Mouse (Mus musculus) MEL (cell line): ENCODE measurements around the gene Anks1.

Experiments
- CHD2 ChIP-seq: IDR thresholded peaks from 2 replicates; pipeline ENCODE4 v1.6.1; 2011; ENCODE audit warnings: low read length, improper control_type of control experiment
- CTCF ChIP-seq, 3 experiments: IDR thresholded peaks in 2 of 3; conservative IDR thresholded peaks in 1 of 3; 2 replicates each; pipeline ENCODE4 v1.5.1; 2011 to 2012; ENCODE audit warnings: low read length in 3 of 3, low read depth in 2 of 3, mild to moderate bottlenecking in 2 of 3, improper control_type of control experiment in 1 of 3, inconsistent platforms in 1 of 3, mixed read lengths in 1 of 3, moderate library complexity in 1 of 3; ENCODE audit not compliant: control insufficient read depth in 1 of 3, insufficient read depth in 1 of 3, poor library complexity in 1 of 3, severe bottlenecking in 1 of 3
- ELF1 ChIP-seq: IDR thresholded peaks from 2 replicates; pipeline ENCODE4 v1.6.1; 2014; ENCODE audit warnings: low read depth, mild to moderate bottlenecking, inconsistent platforms, low read length, improper control_type of control experiment, moderate library complexity
- EP300 ChIP-seq, 2 experiments: IDR thresholded peaks; 2 replicates each; pipeline ENCODE4 v1.6.1; 2011; ENCODE audit warnings: improper control_type of control experiment in 2 of 2, low read length in 2 of 2, low read depth in 1 of 2, mild to moderate bottlenecking in 1 of 2
- ETS1 ChIP-seq: IDR thresholded peaks from 2 replicates; pipeline ENCODE4 v1.6.1; 2012; ENCODE audit warnings: low read depth, mild to moderate bottlenecking, inconsistent platforms, low read length, improper control_type of control experiment, moderate library complexity
- MEF2A ChIP-seq: IDR thresholded peaks from 2 replicates; pipeline ENCODE4 v1.6.1; 2014; ENCODE audit warnings: low read depth, mild to moderate bottlenecking, inconsistent platforms, low read length, improper control_type of control experiment; ENCODE audit not compliant: poor library complexity, insufficient replicate concordance, severe bottlenecking; ENCODE audit errors: extremely low read depth
- MYC ChIP-seq: IDR thresholded peaks from 2 replicates; pipeline ENCODE4 v1.6.1; 2011; ENCODE audit warnings: low read depth, mild to moderate bottlenecking, low read length, improper control_type of control experiment, moderate library complexity
- POLR2A ChIP-seq, 2 experiments: IDR thresholded peaks; 2 replicates each; pipeline ENCODE4 v1.6.1; 2011 to 2012; ENCODE audit warnings: low read length in 2 of 2, mild to moderate bottlenecking in 2 of 2, control low read depth in 1 of 2, improper control_type of control experiment in 1 of 2, low read depth in 1 of 2, moderate library complexity in 1 of 2; ENCODE audit not compliant: control insufficient read depth in 1 of 2, insufficient read depth in 1 of 2, poor library complexity in 1 of 2
- RAD21 ChIP-seq: IDR thresholded peaks from 2 replicates; pipeline ENCODE4 v1.6.1; 2011; ENCODE audit warnings: mild to moderate bottlenecking, low read depth, low read length, improper control_type of control experiment
- RCOR1 ChIP-seq: IDR thresholded peaks from 2 replicates; pipeline ENCODE4 v1.6.1; 2012; ENCODE audit warnings: low read depth, mild to moderate bottlenecking, inconsistent platforms, low read length, improper control_type of control experiment
- TAL1 ChIP-seq: IDR thresholded peaks from 2 replicates; pipeline ENCODE4 v1.6.1; 2012; ENCODE audit warnings: mild to moderate bottlenecking, inconsistent platforms, low read length, moderate library complexity, mixed read lengths
- TBP ChIP-seq: IDR thresholded peaks from 2 replicates; pipeline ENCODE4 v1.8.0; 2011; ENCODE audit warnings: low read depth, low read length, improper control_type of control experiment

DNA sequence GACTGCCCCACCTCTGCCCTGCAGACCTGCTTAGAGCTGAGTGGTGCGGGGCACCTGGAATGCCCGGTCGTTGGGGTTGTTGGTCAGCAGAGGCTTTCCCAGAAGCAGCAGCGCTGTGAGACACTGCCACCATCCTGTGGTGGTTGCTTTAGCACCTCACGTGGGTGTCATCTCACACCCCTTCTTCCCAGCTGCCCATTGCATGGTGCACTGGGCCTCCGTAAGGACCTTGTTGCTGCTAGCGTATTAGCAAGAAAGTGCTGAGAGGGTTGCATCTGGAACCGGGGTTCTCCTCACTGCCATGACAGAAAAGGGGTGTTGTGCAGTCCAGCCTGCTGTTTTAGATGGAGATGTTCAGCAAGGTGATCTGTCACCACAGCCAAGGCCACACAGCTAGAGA is 97.1 kb downstream of the Anks1 start:
- TF ChIP-seq MEF2A (no peak), CHD2 (no peak), ETS1 (no peak), CTCF (IDR thresholded peaks at IDR 0.05 in 2 of 3, conservative IDR thresholded peaks at IDR 0.05 in 1 of 3; ENCODE audit: control insufficient read depth in 1 of 3, insufficient read depth in 1 of 3, low read depth in 2 of 3, low read length in 3 of 3, poor library complexity in 1 of 3, severe bottlenecking in 1 of 3) (no peak), TBP (no peak), EP300 (IDR thresholded peaks at IDR 0.05; ENCODE audit: low read depth in 1 of 2, low read length in 2 of 2) (no peak), ELF1 (no peak), RAD21 (no peak), POLR2A (IDR thresholded peaks at IDR 0.05; ENCODE audit: control insufficient read depth in 1 of 2, insufficient read depth in 1 of 2, low read depth in 1 of 2, low read length in 2 of 2, poor library complexity in 1 of 2) (no peak), TAL1 (no peak), MYC (no peak), RCOR1 (no peak)
